In the genomic region with DNA sequence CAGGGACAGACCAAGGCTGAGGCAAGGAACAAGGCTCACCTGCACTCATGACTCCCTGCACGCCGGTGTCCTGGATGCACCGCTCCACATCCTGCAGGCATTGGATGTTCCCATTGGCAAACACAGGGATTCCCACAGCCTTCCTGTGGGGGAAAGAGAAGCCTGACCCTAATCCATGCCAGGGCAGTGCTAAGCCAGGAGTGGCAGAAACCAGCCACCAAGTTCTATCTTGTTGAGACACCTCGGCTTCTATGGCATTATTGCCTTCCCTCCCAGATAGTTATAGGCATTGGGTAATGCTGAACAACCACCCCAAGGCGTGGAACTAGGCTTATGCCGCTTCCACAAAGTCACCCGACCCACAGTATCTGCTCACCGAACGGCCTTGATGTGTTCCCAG, we compare ENCODE assay signal across 30 mouse cellular contexts.
"Had no signal": no experiment of that assay in that cellular context is flagged by ENCODE, and none has a peak within 500 bp of the region (broad histone marks: within the 10 kb centered on the region; RNA-seq: fewer than 3 reads in every experiment).

No protein-coding gene starts in this region.

- H3K9me3 ChIP-seq: heart, embryonic 10.5 days; heart, embryonic 12.5 days; heart, embryonic 13.5 days; heart, embryonic 15.5 days; hindbrain, embryonic 10.5 days; hindbrain, embryonic 12.5 days; hindbrain, embryonic 13.5 days; hindbrain, embryonic 15.5 days; intestine, embryonic 15.5 days; kidney, embryonic 15.5 days had no signal

- DNase-seq: heart, postnatal 10 days; heart, postnatal 14 days; heart, postnatal 36 days; heart, postnatal 4 days; kidney, adult 11 months; kidney, adult 18-20 months; kidney, adult 2 months; kidney, adult 8-10 months; kidney, adult 9 months; kidney, postnatal 10 days; kidney, postnatal 14 days; kidney, postnatal 36 days; kidney, postnatal 4 days; layer of hippocampus, adult 9-11 months; layer of hippocampus, postnatal 36 days had no signal

- H3K27ac ChIP-seq: heart, embryonic 10.5 days; heart, embryonic 13.5 days; heart, embryonic 15.5 days; hindbrain, embryonic 10.5 days; hindbrain, embryonic 12.5 days; hindbrain, embryonic 13.5 days; hindbrain, embryonic 14.5 days; hindbrain, embryonic 15.5 days; hindbrain, postnatal 0 days; intestine, embryonic 15.5 days; kidney, embryonic 15.5 days; kidney, postnatal 0 days; layer of hippocampus, adult 2 months; left cerebral cortex, adult 2 months had no signal

- H3K9ac ChIP-seq: heart, embryonic 12.5 days; heart, embryonic 13.5 days; heart, embryonic 15.5 days; hindbrain, embryonic 12.5 days; hindbrain, embryonic 13.5 days; hindbrain, embryonic 14.5 days; hindbrain, embryonic 15.5 days; intestine, embryonic 15.5 days; kidney, embryonic 15.5 days had no signal

- H3K4me3 ChIP-seq: heart, embryonic 10.5 days; heart, embryonic 12.5 days; heart, embryonic 13.5 days; heart, embryonic 15.5 days; hindbrain, embryonic 10.5 days; hindbrain, embryonic 12.5 days; hindbrain, embryonic 13.5 days; hindbrain, embryonic 15.5 days; intestine, embryonic 15.5 days; kidney, embryonic 15.5 days; layer of hippocampus, adult 2 months; left cerebral cortex, adult 2 months had no signal
